Mouse (Mus musculus) stomach, adult 2 months (tissue): Measurements from ENCODE around the gene Ncor1. TPM values are rescaled to one million over a fixed set of nuclear protein-coding genes. Genes with fewer than 3 reads are reported as not detected.

ENCODE experiments used
- polyA plus RNA-seq: library from polyadenylated mRNA; depleted of rRNA; stranded (reverse); fragments of >200 nt; gene quantifications from 2 replicates; pipeline ENCODE4 v1.2.3, GENCODE M21; 2012; rRNA removed

The Ncor1 gene
- polyA plus RNA-seq = 20.5 and 24.9 TPM in 2 replicates

DNA sequence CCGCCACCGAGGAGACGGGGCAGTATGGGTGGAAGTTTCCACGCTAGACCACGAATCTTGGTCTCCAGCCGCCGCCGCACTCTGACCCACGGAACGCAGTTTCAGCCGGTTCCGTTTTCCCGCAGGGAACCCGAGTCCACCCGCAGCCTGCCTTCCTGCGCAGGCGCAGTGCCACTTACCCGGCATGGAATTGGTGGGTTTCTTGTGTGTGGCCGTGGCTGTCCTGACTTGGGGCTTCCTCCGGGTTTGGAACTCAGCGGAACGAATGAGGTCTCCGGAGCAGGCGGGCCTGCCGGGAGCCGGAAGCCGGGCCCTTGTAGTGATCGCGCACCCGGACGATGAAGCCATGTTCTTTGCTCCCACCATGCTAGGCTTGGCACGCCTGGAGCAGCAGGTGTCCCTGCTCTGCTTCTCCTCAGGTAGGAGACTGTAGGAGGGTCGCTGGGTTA lies at the start of gene Ncor1, which contains the start of gene Pigl:
Gene Ncor1, minus strand, starts transcription at position 266 of the 449 bp plus-strand sequence.
Gene Pigl, plus strand, starts transcription at position 185 of the 449 bp plus-strand sequence.

DNA sequence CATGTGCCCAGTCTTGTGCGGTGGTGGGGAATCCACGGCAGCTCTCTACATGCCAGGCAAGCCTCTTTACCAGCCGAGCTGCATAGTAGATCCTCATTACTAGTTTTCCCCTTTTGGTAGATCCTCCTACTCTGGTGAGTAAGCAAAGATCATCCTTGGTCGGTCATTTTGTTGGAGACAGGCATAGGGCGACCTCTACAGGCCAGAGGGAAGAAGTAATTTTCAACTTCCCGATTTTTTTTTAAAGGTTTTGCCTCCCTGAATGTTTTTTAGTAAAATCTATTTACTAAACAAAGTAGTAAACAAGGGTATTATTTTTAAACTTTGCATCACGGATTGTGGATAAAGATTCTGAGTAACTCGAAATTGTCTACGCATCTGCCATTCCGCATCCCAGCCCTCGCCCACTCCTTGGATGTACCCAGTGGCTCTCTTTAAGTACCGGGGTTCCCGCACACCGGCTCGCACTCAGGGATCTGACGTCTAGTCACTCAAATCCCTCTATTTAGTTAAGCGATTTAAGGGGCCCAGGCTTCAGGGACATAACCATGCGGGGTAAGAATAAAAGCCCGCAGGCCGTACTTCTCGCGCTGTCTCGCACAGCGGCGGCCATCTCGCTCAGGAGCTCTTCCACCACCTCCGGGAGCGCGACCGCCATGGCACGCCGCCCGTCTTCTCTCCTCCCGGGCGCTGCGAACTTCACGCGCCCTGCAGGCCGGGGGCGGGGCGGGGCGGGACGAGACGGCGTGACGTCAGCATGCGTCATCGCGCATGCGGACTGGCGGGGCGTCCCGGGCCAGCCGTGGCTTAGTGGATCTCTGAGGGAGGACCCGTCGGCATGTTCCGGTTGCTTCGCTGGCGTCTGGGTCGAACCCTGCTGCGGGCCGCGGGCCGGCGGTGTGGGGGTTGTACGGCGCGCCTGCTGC lies 177.4 kb downstream of the Ncor1 start, which contains the start of the genes Zswim7 and Ttc19:
Gene Zswim7, minus strand, starts transcription at position 701 of the 926 bp plus-strand sequence.
Gene Ttc19, plus strand, starts transcription at position 799 of the 926 bp plus-strand sequence.

Other genes starting within 250 kb of the Ncor1 start
- 2.5 and 3.1 TPM in 2 replicates for gene Adora2b, start 209.6 kb downstream of the Ncor1 start, polyA plus RNA-seq
- gene Zswim7, start 177.2 kb downstream of the Ncor1 start, polyA plus RNA-seq = 2.1 and 3.2 TPM in 2 replicates
- 2.3 and 3.0 TPM in 2 replicates for gene Ttc19, start 177.1 kb downstream of the Ncor1 start, polyA plus RNA-seq
- gene Pigl, start 81 bp downstream of the Ncor1 start, polyA plus RNA-seq = 1.4 and 1.8 TPM in 2 replicates
- gene Cenpv, start 80.7 kb upstream of the Ncor1 start, polyA plus RNA-seq = 19.0 and 30.2 TPM in 2 replicates
- 505 and 573 TPM in 2 replicates for gene Ubb, start 92.6 kb upstream of the Ncor1 start, polyA plus RNA-seq
- gene Trpv2, start 115.9 kb upstream of the Ncor1 start, polyA plus RNA-seq = 7.1 and 8.1 TPM in 2 replicates
- 14.8 and 19.3 TPM in 2 replicates for gene Lrrc75a, start 190.0 kb upstream of the Ncor1 start, polyA plus RNA-seq
- 12.0 and 30.3 TPM in 2 replicates for gene Mmgt2, start 190.1 kb upstream of the Ncor1 start, polyA plus RNA-seq